28 mouse cellular contexts compared by ENCODE assay signal in genomic region chr9:68688151-68688550, GRCm38 (mm10).
"Had no signal": no experiment of that assay in that cellular context is flagged by ENCODE, and none has a peak within 500 bp of the region (broad histone marks: within the 10 kb centered on the region; RNA-seq: fewer than 3 reads in every experiment).

No protein-coding gene starts in this region.

- DNase-seq: cerebellum, adult 2 months; cerebellum, adult 8-10 months; cerebellum, adult 9-10 months; cerebellum, adult 9-11 months; cerebellum, postnatal 10 days; cerebellum, postnatal 14 days; cerebellum, postnatal 25 days; cerebellum, postnatal 36 days; embryo, embryonic 11 days; forebrain, postnatal 0 days; gastrocnemius, postnatal 10 days; gastrocnemius, postnatal 14 days; gastrocnemius, postnatal 25 days; gastrocnemius, postnatal 36 days; heart, adult 11 months; heart, adult 18-20 months; heart, adult 2 months had no signal

- H3K4me2 ChIP-seq: embryonic facial prominence, embryonic 12.5 days; embryonic facial prominence, embryonic 13.5 days; embryonic facial prominence, embryonic 15.5 days; forebrain, embryonic 12.5 days; forebrain, embryonic 13.5 days; forebrain, embryonic 15.5 days had no signal

- ATAC-seq: forebrain, embryonic 13.5 days; forebrain, embryonic 14.5 days; forebrain, embryonic 15.5 days; forebrain, embryonic 16.5 days; forebrain, postnatal 0 days had no signal

- H3K27me3 ChIP-seq: embryonic facial prominence, embryonic 12.5 days; embryonic facial prominence, embryonic 15.5 days; forebrain, embryonic 15.5 days had no signal

- H3K4me3 ChIP-seq: embryonic facial prominence, embryonic 10.5 days; embryonic facial prominence, embryonic 12.5 days; embryonic facial prominence, embryonic 13.5 days; embryonic facial prominence, embryonic 15.5 days; erythroblast, embryonic 14.5 days; forebrain, embryonic 10.5 days; forebrain, embryonic 12.5 days; forebrain, embryonic 13.5 days; forebrain, embryonic 15.5 days; heart, adult 2 months had no signal

- H3K9me3 ChIP-seq: embryonic facial prominence, embryonic 10.5 days; embryonic facial prominence, embryonic 12.5 days; embryonic facial prominence, embryonic 13.5 days; embryonic facial prominence, embryonic 15.5 days; forebrain, embryonic 10.5 days; forebrain, embryonic 12.5 days; forebrain, embryonic 13.5 days; forebrain, embryonic 15.5 days had no signal

- H3K9ac ChIP-seq: embryonic facial prominence, embryonic 12.5 days; embryonic facial prominence, embryonic 13.5 days; embryonic facial prominence, embryonic 15.5 days; forebrain, embryonic 12.5 days; forebrain, embryonic 13.5 days; forebrain, embryonic 15.5 days; forebrain, postnatal 0 days had no signal

- H3K27ac ChIP-seq: embryonic facial prominence, embryonic 10.5 days; embryonic facial prominence, embryonic 12.5 days; embryonic facial prominence, embryonic 13.5 days; embryonic facial prominence, embryonic 15.5 days; forebrain, embryonic 10.5 days; forebrain, embryonic 12.5 days; forebrain, embryonic 13.5 days; forebrain, embryonic 15.5 days; heart, adult 2 months had no signal

- H3K36me3 ChIP-seq: embryonic facial prominence, embryonic 10.5 days; embryonic facial prominence, embryonic 12.5 days; embryonic facial prominence, embryonic 13.5 days; embryonic facial prominence, embryonic 15.5 days; forebrain, embryonic 10.5 days; forebrain, embryonic 12.5 days; forebrain, embryonic 15.5 days had no signal
